Mouse (Mus musculus): ENCODE measurements around the gene Wnt3a.

DNA sequence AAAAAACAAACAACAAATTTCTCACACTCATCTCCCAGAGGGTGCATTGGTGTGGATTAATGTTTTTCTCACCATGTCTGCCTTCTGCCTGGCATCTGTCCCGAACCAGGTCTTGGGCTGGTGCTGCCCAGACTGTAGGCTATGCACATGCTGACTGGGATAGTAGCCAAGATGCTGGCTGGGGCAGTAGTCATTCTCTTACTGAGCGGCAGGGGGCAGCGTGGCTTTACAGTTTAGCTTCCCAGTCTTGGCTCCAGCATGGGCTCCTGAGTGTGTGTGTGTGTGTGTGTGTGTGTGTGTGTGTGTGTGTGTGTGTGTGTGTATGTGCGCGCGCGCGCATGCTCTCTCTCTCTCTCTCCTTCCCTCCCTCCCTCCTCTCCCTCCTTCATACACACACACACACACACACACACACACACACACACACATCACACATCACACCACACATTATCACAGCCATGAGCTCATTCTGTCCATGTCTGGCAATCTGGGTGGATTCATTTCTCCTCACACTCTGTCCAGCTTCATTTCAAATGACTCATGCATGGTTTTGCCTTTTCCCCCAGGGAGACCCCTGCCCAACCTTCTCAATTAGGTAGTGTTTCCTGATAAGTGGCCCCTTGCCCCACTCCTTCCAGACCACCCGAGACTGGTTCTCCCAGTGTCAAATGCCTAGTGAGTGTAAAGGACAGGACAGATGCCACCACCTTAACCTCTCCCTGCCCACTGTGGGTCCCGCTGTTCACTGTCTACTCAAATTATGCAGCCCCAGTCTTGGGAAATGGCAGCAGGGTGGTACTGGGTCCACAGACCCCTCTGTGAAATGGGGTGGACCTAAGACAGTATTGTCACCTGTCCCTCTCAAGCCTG lies 12.4 kb upstream of the Wnt3a start:
- peak; percentile 67; the same call in 1 of the 2 replicates for TF ChIP-seq CTCF (IDR thresholded peaks at IDR 0.05; ENCODE audit: borderline replicate concordance, control insufficient read depth, extremely low read depth, insufficient read depth, low read length, poor library complexity)
- TF ChIP-seq POLR2A (IDR thresholded peaks at IDR 0.05; ENCODE audit: control insufficient read depth, extremely low read depth, insufficient read depth, low read length, poor library complexity) = no peak

All from thymus, adult 2 months (tissue).